Mouse (Mus musculus) G1E (cell line): ENCODE results near the gene Msl2.

Experiments used
- CTCF ChIP-seq: IDR thresholded peaks from 2 replicates; pipeline ENCODE4 v1.5.1; 2012; ENCODE audit warnings: low read depth, low read length, inconsistent platforms, mixed read lengths
- GATA1 ChIP-seq: IDR thresholded peaks from 2 replicates; pipeline ENCODE4 v1.6.1; 2012; ENCODE audit warnings: borderline replicate concordance, low read length, inconsistent platforms, mixed read lengths

- TF ChIP-seq GATA1 (no peak), CTCF (no peak)
Measured at GRCm38 (mm10) chr9:101077486-101077885, 3.6 kb downstream of the Msl2 start.
